ENCODE assay signal across 8 mouse cellular contexts in the genomic region with DNA sequence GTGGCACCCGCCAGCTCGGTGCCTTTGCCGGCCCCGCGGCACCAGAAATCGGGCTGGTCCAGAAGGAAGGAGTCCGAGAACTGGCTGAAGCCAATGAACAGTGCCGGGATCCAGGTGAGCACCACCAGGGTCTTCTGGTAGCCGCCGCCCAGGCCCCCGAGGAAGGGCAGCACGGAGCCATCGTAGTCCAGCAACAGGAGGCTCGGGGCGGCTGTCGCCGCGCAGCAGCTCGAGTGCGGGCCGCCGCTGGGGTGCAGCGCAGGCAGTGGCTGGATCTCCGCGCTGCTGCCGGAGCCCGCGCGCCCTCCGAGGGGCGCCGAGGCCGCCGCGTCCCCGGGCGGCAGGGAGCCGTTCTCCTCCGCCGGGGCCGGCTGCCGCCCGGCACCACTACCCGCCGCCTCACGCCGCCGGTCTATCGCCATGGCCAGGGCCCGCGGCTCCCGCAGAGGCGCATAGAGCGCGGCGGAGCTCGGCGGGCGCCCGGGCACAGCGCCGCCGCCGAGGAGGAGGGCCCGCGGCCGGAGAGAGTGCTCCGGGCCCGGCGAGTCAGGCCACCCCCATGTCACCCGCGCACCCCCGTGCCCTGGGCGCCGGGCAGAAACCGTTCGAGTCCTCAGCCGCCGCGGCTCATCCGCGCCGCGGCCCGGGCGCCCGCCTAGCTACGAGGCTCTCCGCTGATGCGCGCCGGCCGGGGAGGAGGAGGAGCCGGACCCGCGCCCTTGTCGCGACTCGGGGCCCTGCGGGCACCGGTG. TPM values are rescaled to one million over a fixed set of nuclear protein-coding genes. Genes with fewer than 3 reads are reported as not detected.
DNase-seq lines count a peak whose midpoint lies in the region; ATAC-seq and TF ChIP-seq lines count a peak whose summit lies in the region.

No protein-coding gene starts in this region.

- peak overlapping the region; percentile 82 for H3K4me3 ChIP-seq in left cerebral cortex, adult 2 months
- H3K4me3 ChIP-seq in lung, embryonic 16.5 days (ENCODE audit: low read length): peak overlapping the region; percentile 75

- H3K4me1 ChIP-seq in lung, embryonic 16.5 days (replicated peaks; ENCODE audit: control insufficient read depth, insufficient read depth, low read length): peaks cover 22% of the 10 kb centered on the region

- TF ChIP-seq CTCF in left cerebral cortex, adult 2 months (IDR thresholded peaks at IDR 0.05): no peak; the same call in 1 of the 2 replicates

- H3K27me3 ChIP-seq in lung, embryonic 16.5 days (ENCODE audit: control insufficient read depth, insufficient read depth, low read depth, low read length): peaks cover 18% of the 10 kb centered on the region; the same call in 1 of the 2 replicates

- intact Hi-C loops in left cerebral cortex, adult 2 months (cut with DNase I): loop anchor here (1.0 to 10.0 kb wide), 5 partner anchors 57 to 300 kb away; partner anchors contain the start of gene Tubb2a

- H3K27ac ChIP-seq in left cerebral cortex, adult 2 months: peak overlapping the region; percentile 93
- peak overlapping the region; percentile 70 for H3K27ac ChIP-seq in lung, embryonic 16.5 days (ENCODE audit: low read length)

- no peaks in the 10 kb centered on the region for H3K9me3 ChIP-seq in lung, embryonic 16.5 days (ENCODE audit: control insufficient read depth, low read length)

- peak; percentile 68 for ATAC-seq in lung, embryonic 16.5 days (ENCODE audit: low read depth)
- no peak for ATAC-seq in monocyte, adult 5-6 weeks (replicated peaks; ENCODE audit: insufficient number of reproducible peaks, low FRiP score, low TSS enrichment, poor library complexity, severe bottlenecking)

- no peaks in the 10 kb centered on the region for H3K36me3 ChIP-seq in lung, embryonic 16.5 days (ENCODE audit: control insufficient read depth, insufficient read depth, low read length)

- under 1% methylated on average over 33 of the region's 101 CpGs for WGBS in lung, embryonic 16.5 days

- DNase-seq in left cerebral cortex, adult 2 months (ENCODE audit: extremely low spot score in 1 of 2, low spot score in 2 of 2): peak; percentile 56 to 60
- no peak for DNase-seq in left cerebral cortex, adult 9 months (ENCODE audit: low spot score in 2 of 2)
- DNase-seq in cerebellum, postnatal 10 days: peak; percentile 66 to 68
- peak; percentile 41 for DNase-seq in gastrocnemius, postnatal 25 days
- DNase-seq in kidney, postnatal 14 days: peak; percentile 60
- peak; percentile 37 to 54 for DNase-seq in right cerebral cortex, adult 2 months (ENCODE audit: low spot score in 2 of 2)

- peak overlapping the region; percentile 81 for H3K9ac ChIP-seq in lung, embryonic 16.5 days (ENCODE audit: low read length)

- H3K4me2 ChIP-seq in lung, embryonic 16.5 days (ENCODE audit: low read depth, low read length): peak overlapping the region; percentile 90

RNA-seq across cellular contexts. Expression of gene Slc22a23, which starts 0.4 kb away (rescaled TPM):
- total RNA-seq in left cerebral cortex, adult 2 months (2021): 10 to 100 TPM; 52.4 to 55.5 TPM
- total RNA-seq in gastrocnemius, postnatal 25 days (2021): 10 to 100 TPM; 11.3 to 14.9 TPM
- 3.8 and 4.4 TPM in 2 replicates for polyA plus RNA-seq in lung, embryonic 16.5 days (2015; fragmentation: Nextera tagmentation; extraction: Ambion mirVana)
- total RNA-seq in monocyte, adult 5-6 weeks (2017): 0.19 to 0.97 TPM in 2 of 3 replicates, not detected in the other

Comparison
In these comparisons a context has a peak if more than half of its experiments do, and no peak if none do; other contexts are left out.
1. DNase-seq: peak in left cerebral cortex, adult 2 months (2 of 2), cerebellum, postnatal 10 days (2 of 2), gastrocnemius, postnatal 25 days (single experiment), kidney, postnatal 14 days (single experiment) and right cerebral cortex, adult 2 months (2 of 2); none in left cerebral cortex, adult 9 months (0 of 2).